Mouse (Mus musculus): ENCODE measurements at regions not wholly inside any gene's neighbourhood (a gene's known extent, or its start where the extent isn't known, plus 50 kb on each side); places are given as distances from the start of the nearest gene placed in this dataset.

DNA sequence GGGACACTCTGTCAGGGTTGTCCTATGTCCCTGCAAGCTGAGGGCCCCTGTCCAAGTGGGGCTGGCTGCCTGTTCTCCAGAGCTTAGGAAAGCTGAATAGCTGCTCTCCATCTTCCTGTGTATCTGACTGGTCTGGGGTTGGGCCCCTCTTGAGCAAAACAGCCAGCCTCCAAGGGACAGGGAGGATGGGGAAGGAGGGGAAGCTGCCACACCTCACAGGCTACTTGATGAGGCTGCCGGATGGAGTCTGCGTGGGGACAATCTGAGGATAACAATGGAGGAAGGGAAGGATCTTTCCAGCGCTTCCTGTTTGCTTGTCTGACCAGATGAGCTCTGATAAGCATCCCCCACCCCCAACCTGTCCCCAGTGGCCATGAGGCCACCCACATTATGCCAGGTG, 57.1 kb upstream of the Ccnd1 start:
- no peaks in the 10 kb centered on the region for H3K36me3 ChIP-seq (ENCODE audit: control insufficient read depth, insufficient read depth, low read length)
- no peaks in the 10 kb centered on the region for H3K9me3 ChIP-seq (replicated peaks; ENCODE audit: control insufficient read depth, low read length, poor library complexity, severe bottlenecking)
- ATAC-seq, result no peak
- H3K4me1 ChIP-seq (ENCODE audit: control insufficient read depth, insufficient read depth, low read length), result no peaks in the 10 kb centered on the region
- H3K27ac ChIP-seq (ENCODE audit: low read length), result no peak overlapping the region
- no peak overlapping the region for H3K9ac ChIP-seq (ENCODE audit: low read depth, low read length)
- WGBS, result 56% methylated on average over 3 of the region's 3 CpGs
- no peak overlapping the region for H3K4me3 ChIP-seq (ENCODE audit: low read depth, low read length)
- H3K27me3 ChIP-seq (ENCODE audit: control insufficient read depth, insufficient read depth, low read depth, low read length), result no peaks in the 10 kb centered on the region
- no peak overlapping the region for H3K4me2 ChIP-seq (ENCODE audit: low read length)

DNA sequence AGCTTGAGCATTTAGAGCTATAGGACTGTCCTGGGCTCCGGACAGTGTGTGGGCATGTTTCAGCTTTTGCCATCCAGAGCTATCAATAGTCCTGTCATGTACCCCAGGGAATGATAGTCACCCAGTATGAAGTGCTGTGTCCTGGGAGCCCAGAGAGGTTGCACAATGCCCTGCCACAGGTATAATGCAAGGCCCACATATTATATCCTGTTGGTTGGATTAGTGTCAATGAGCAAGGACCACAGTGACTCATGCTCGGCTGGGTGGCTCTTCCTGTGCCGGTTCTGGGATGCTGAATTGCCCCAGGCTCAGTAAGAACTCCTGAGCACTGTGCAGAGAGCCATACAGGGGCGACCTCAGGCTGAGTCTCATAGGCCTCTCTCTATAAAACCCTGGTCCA, 54.5 kb upstream of the Ccnd1 start:
- H3K27ac ChIP-seq (ENCODE audit: low read length), result no peak overlapping the region

DNA sequence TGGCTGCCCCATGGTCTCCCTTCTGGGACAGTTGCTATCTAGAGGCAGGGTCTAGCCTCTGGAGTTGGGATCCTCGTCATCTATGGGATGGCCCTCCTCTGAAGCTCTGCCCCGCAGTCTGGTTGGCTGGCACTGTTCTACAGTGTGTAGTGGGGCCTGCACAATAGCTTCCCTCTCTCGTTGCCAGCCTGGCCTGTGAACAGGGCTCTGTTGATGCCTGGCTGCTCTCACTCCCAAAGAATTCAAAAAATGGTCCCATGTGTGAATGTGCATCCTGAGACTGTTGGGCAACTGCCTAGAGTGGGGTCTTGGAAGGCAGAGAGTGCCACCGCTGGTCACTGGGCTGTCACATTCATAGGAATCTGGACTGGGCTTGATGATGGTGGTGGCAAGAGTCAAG, 53.8 kb upstream of the Ccnd1 start:
- Histone ChIP-seq H3K9ac (ENCODE audit: low read depth, low read length) (no peak overlapping the region), H3K27me3 (ENCODE audit: control insufficient read depth, insufficient read depth, low read depth, low read length) (no peaks in the 10 kb centered on the region), H3K36me3 (ENCODE audit: control insufficient read depth, insufficient read depth, low read length) (no peaks in the 10 kb centered on the region), H3K4me3 (ENCODE audit: low read depth, low read length) (no peak overlapping the region), H3K4me2 (ENCODE audit: low read length) (no peak overlapping the region), H3K9me3 (replicated peaks; ENCODE audit: control insufficient read depth, low read length, poor library complexity, severe bottlenecking) (no peaks in the 10 kb centered on the region), H3K27ac (ENCODE audit: low read length) (no peak overlapping the region), H3K4me1 (ENCODE audit: control insufficient read depth, insufficient read depth, low read length) (no peaks in the 10 kb centered on the region)
- no peak for ATAC-seq
- 83% methylated on average over 4 of the region's 4 CpGs for WGBS

More for the DNA sequence above, 54.5 kb upstream of the Ccnd1 start:
- no peak overlapping the region for H3K4me3 ChIP-seq (ENCODE audit: low read depth, low read length)
- no peaks in the 10 kb centered on the region for H3K9me3 ChIP-seq (replicated peaks; ENCODE audit: control insufficient read depth, low read length, poor library complexity, severe bottlenecking)
- no peaks in the 10 kb centered on the region for H3K36me3 ChIP-seq (ENCODE audit: control insufficient read depth, insufficient read depth, low read length)
- H3K27me3 ChIP-seq (ENCODE audit: control insufficient read depth, insufficient read depth, low read depth, low read length), result no peaks in the 10 kb centered on the region
- 77% methylated on average over 4 of the region's 4 CpGs for WGBS
- no peak for ATAC-seq
- no peak overlapping the region for H3K4me2 ChIP-seq (ENCODE audit: low read length)
- no peaks in the 10 kb centered on the region for H3K4me1 ChIP-seq (ENCODE audit: control insufficient read depth, insufficient read depth, low read length)
- H3K9ac ChIP-seq (ENCODE audit: low read depth, low read length), result no peak overlapping the region

DNA sequence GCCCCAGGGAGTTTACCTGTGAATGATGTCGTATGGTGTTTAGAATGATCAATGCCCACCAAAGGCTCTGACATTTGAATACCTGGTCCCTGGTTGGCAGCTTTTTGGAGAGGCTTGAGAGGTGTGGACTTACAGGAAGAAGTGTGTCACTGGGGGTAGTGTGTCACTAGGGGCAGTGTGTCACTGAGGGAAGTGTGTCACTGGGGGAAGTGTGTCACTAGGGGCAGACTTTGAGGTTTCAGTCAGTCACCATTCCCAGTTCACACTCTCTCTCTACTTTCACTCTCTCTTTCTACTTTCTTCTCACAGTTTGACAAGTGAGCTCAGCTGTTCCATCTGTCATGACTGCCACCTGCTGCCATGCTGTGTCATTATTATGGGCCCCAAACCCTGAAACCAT, 52.0 kb upstream of the Ccnd1 start:
- Histone ChIP-seq H3K9me3 (replicated peaks; ENCODE audit: control insufficient read depth, low read length, poor library complexity, severe bottlenecking) (no peaks in the 10 kb centered on the region), H3K4me3 (ENCODE audit: low read depth, low read length) (no peak overlapping the region), H3K27ac (ENCODE audit: low read length) (no peak overlapping the region), H3K9ac (ENCODE audit: low read depth, low read length) (no peak overlapping the region), H3K27me3 (ENCODE audit: control insufficient read depth, insufficient read depth, low read depth, low read length) (no peaks in the 10 kb centered on the region), H3K4me2 (ENCODE audit: low read length) (no peak overlapping the region), H3K4me1 (ENCODE audit: control insufficient read depth, insufficient read depth, low read length) (no peaks in the 10 kb centered on the region), H3K36me3 (ENCODE audit: control insufficient read depth, insufficient read depth, low read length) (no peaks in the 10 kb centered on the region)
- ATAC-seq, result no peak
- 90% methylated on average over 1 of the region's 1 CpGs for WGBS

Data from midbrain, embryonic 16.5 days (tissue).